Mouse (Mus musculus): Measurements from ENCODE around the gene Gm20388. TPM values are rescaled to one million over a fixed set of nuclear protein-coding genes. Genes with fewer than 3 reads are reported as not detected.
A peak's percentile ranks its signal among the peaks of the same experiment; 100 is the strongest.

The Gm20388 gene
- total RNA-seq, 2 experiments from 2014 or later, result 4.4 to 7.8 TPM

- DNase-seq (ENCODE audit: low spot score in 2 of 2), result no peak
Observed at GRCm38 (mm10) chr8:120376847-120377802, 466.5 kb downstream of the Gm20388 start.

GRCm38 (mm10) chr8:120377803-120378189 lies 467.2 kb downstream of the Gm20388 start:
- no peak for DNase-seq (ENCODE audit: low spot score in 2 of 2)

GRCm38 (mm10) chr8:120378306-120378705 lies 467.7 kb downstream of the Gm20388 start:
- DNase-seq (ENCODE audit: low spot score in 2 of 2), result no peak

- no peak for DNase-seq (ENCODE audit: low spot score in 2 of 2)
Observed at GRCm38 (mm10) chr8:120379015-120379414, 468.4 kb downstream of the Gm20388 start.

GRCm38 (mm10) chr8:120381865-120382264 lies 471.2 kb downstream of the Gm20388 start:
- DNase-seq (ENCODE audit: low spot score in 2 of 2), result no peak

GRCm38 (mm10) chr8:120382436-120383203 lies 472.0 kb downstream of the Gm20388 start:
- DNase-seq (ENCODE audit: low spot score in 2 of 2), result peak; percentile 92 to 97

- DNase-seq (ENCODE audit: low spot score in 2 of 2), result no peak
Observed at GRCm38 (mm10) chr8:120383204-120383560, 472.5 kb downstream of the Gm20388 start.

- peak in 1 of 2 experiments; percentile 12 for DNase-seq (ENCODE audit: low spot score in 2 of 2)
Observed at GRCm38 (mm10) chr8:120383713-120384112, 473.1 kb downstream of the Gm20388 start.

GRCm38 (mm10) chr8:120384745-120385144 lies 474.1 kb downstream of the Gm20388 start:
- no peak for DNase-seq (ENCODE audit: low spot score in 2 of 2)

GRCm38 (mm10) chr8:120388246-120388645 lies 477.6 kb downstream of the Gm20388 start:
- no peak for DNase-seq (ENCODE audit: low spot score in 2 of 2)

GRCm38 (mm10) chr8:120390598-120390997 lies 480.0 kb downstream of the Gm20388 start:
- no peak for DNase-seq (ENCODE audit: low spot score in 2 of 2)

GRCm38 (mm10) chr8:120391856-120392255 lies 481.2 kb downstream of the Gm20388 start:
- DNase-seq (ENCODE audit: low spot score in 2 of 2), result no peak

GRCm38 (mm10) chr8:120393085-120393484 lies 482.4 kb downstream of the Gm20388 start:
- DNase-seq (ENCODE audit: low spot score in 2 of 2), result no peak

GRCm38 (mm10) chr8:120393871-120394275 lies 483.2 kb downstream of the Gm20388 start:
- peak in 1 of 2 experiments; percentile 48 for DNase-seq (ENCODE audit: low spot score in 2 of 2)

- DNase-seq (ENCODE audit: low spot score in 2 of 2), result no peak
Observed at GRCm38 (mm10) chr8:120395892-120396291, 485.3 kb downstream of the Gm20388 start.

GRCm38 (mm10) chr8:120396756-120397155 lies 486.1 kb downstream of the Gm20388 start:
- no peak for DNase-seq (ENCODE audit: low spot score in 2 of 2)

GRCm38 (mm10) chr8:120397444-120398411 lies 487.1 kb downstream of the Gm20388 start:
- DNase-seq (ENCODE audit: low spot score in 2 of 2), result no peak

GRCm38 (mm10) chr8:120399212-120399934 lies 488.7 kb downstream of the Gm20388 start:
- DNase-seq (ENCODE audit: low spot score in 2 of 2), result no peak

- DNase-seq (ENCODE audit: low spot score in 2 of 2), result no peak
Observed at GRCm38 (mm10) chr8:120401216-120401615, 490.6 kb downstream of the Gm20388 start.

- no peak for DNase-seq (ENCODE audit: low spot score in 2 of 2)
Observed at GRCm38 (mm10) chr8:120401712-120402111, 491.1 kb downstream of the Gm20388 start.
